Mouse (Mus musculus) hindbrain, embryonic 15.5 days (tissue): ENCODE results near the gene 1700034J05Rik. TPM values are rescaled to one million over a fixed set of nuclear protein-coding genes. Genes with fewer than 3 reads are reported as not detected.

Experiments used
- ATAC-seq: fragments of 200-750 bp; cut with Nextera tagmentation; 2 replicates; pipeline ENCODE4 v1.8.0; 2017; ENCODE audit warnings: low read depth, moderate number of reproducible peaks, moderate TSS enrichment; ENCODE audit not compliant: low FRiP score
- H3K27ac ChIP-seq: fragments of 300-500 bp; sonication (generic); replicated peaks from 2 replicates; pipeline ENCODE4 v1.5.1; 2015; ENCODE audit warnings: mild to moderate bottlenecking, inconsistent platforms
- H3K27me3 ChIP-seq: fragments of 300-500 bp; sonication (generic); 2 replicates; pipeline ENCODE4 v1.6.1; 2015; ENCODE audit warnings: control low read depth, inconsistent platforms
- H3K36me3 ChIP-seq: fragments of 300-500 bp; sonication (generic); 2 replicates; pipeline ENCODE4 v1.6.1; 2015; ENCODE audit warnings: control low read depth, inconsistent platforms
- H3K4me1 ChIP-seq: fragments of 300-500 bp; sonication (generic); replicated peaks from 2 replicates; pipeline ENCODE4 v1.6.1; 2015; ENCODE audit warnings: control low read depth, inconsistent platforms
- H3K4me2 ChIP-seq: fragments of 300-500 bp; sonication (generic); 2 replicates; pipeline ENCODE4 v1.6.1; 2015; ENCODE audit warnings: moderate library complexity, mild to moderate bottlenecking, inconsistent platforms
- H3K4me3 ChIP-seq: fragments of 300-500 bp; sonication (generic); 2 replicates; pipeline ENCODE4 v1.5.1; 2015; ENCODE audit warnings: mild to moderate bottlenecking, inconsistent platforms
- H3K9ac ChIP-seq: fragments of 300-500 bp; sonication (generic); 2 replicates; pipeline ENCODE4 v1.6.1; 2015; ENCODE audit warnings: inconsistent platforms
- H3K9me3 ChIP-seq: fragments of 300-500 bp; sonication (generic); 2 replicates; pipeline ENCODE4 v1.6.1; 2016; ENCODE audit warnings: control low read depth, inconsistent platforms
- WGBS: fragments of 180-500 bp; shearing (Covaris S2); methylation state at CpG from one replicate; pipeline ENCODE4 v1.1.7; 2015; 5-methylcytosine and 5-hydroxymethylcytosine counted together
- polyA plus RNA-seq: library from polyadenylated mRNA; unstranded; fragments of >200 nt; fragmentation: Nextera tagmentation; extraction: Ambion mirVana; gene quantifications from 2 replicates; pipeline ENCODE4 v1.2.1, GENCODE M21; 2015

Gene 1700034J05Rik
- polyA plus RNA-seq, 1 experiment from 2014 or later = 0.06 TPM

DNA sequence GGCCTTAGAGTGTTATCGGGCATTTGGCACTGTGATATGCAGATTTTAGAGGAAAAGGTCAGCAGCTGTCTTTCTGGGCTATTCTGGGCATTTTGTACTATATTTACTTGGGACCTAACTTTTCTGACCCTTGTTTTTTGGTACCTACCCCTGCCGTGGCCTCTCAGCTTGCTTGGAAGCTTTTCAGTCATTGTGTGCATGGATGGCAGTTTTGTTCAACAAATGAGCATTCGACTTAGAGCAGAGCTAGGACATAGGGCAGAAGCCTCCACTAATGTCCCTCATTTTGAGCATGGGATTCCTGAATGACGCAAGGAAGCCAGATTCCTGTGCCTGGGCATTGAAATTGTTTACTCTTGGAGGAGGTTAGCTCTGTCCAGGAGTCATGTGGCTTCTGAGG lies 9.4 kb downstream of the 1700034J05Rik start:
- Histone ChIP-seq H3K4me3 (no peak overlapping the region), H3K36me3 (no peaks in the 10 kb centered on the region), H3K9me3 (no peaks in the 10 kb centered on the region), H3K27me3 (no peaks in the 10 kb centered on the region), H3K27ac (no peak overlapping the region), H3K4me1 (peaks cover 2% of the 10 kb centered on the region; the same call in 1 of the 2 replicates), H3K4me2 (no peak overlapping the region), H3K9ac (no peak overlapping the region)
- ATAC-seq = no peak
- 48% methylated on average over 4 of the region's 4 CpGs for WGBS

DNA sequence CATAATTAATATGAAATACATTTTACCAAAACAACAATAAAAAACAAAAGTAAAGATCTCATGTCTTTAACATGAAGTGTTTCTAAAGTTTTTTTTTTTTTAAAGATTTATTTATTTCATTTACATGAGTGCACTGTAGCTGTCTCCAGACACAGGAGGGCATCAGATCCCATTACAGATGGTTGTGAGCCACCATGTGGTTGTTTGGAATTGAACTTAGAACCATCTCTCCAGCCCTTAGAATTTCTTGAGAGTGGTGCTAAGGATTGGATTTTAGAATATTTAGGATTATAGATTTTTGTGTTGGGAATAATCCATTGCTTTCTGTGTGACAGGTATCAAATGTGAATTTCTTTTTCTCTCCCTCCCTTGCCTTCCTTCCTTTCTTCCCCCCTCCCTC lies 10.2 kb downstream of the 1700034J05Rik start:
- no peak for ATAC-seq
- H3K4me2 ChIP-seq = no peak overlapping the region
- H3K36me3 ChIP-seq = no peaks in the 10 kb centered on the region
- no peaks in the 10 kb centered on the region for H3K9me3 ChIP-seq
- H3K4me3 ChIP-seq = no peak overlapping the region
- H3K4me1 ChIP-seq = 0 out of 2 replicates have a peak, but pooled peaks cover 2% of the 10 kb centered on the region
- H3K9ac ChIP-seq = no peak overlapping the region
- no peaks in the 10 kb centered on the region for H3K27me3 ChIP-seq
- no peak overlapping the region for H3K27ac ChIP-seq

DNA sequence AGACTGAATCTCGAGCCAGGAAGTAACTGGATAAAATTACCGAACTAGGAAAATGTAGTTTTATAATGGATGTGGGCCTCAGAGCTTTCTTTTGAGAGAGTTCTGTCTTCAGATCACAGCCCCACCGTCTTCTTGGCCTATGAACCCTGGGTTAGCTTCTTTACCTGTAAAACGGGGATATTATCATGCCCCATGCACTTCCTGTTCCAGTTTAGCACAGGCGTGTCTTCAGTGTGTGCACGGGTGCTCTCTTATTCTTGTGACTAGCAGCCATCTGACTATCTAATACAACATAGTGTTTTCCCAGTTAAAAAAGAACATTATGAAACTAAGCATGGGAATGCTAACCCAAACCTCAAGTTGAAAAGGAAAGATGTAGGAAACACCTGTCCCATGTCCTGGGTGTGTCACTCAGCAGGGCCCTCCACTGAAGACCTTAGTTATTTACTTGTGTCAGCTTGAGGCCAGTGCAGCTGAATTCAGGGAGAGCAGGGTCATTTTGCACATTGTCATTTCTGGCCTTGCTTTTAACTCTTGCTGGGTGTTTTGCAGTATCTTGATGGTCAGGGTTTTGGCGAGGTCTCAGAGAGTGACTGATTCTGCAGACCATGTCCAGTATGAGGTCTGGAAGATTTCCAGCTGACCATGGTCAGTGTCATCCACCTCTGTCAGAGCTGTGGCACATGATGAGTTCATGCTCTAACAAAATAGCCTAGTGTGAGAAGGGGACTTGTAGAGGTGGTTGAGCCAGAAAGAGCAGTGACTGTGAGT lies 12.5 kb downstream of the 1700034J05Rik start:
- H3K27ac ChIP-seq = no peak overlapping the region
- no peak overlapping the region for H3K9ac ChIP-seq
- H3K4me1 ChIP-seq = 0 out of 2 replicates have a peak, but pooled peaks cover 2% of the 10 kb centered on the region
- whole genome bisulfite sequencing = 83% methylated on average over 7 of the region's 7 CpGs
- H3K4me2 ChIP-seq = no peak overlapping the region
- no peak for ATAC-seq
- H3K27me3 ChIP-seq = no peaks in the 10 kb centered on the region
- no peak overlapping the region for H3K4me3 ChIP-seq
- no peaks in the 10 kb centered on the region for H3K36me3 ChIP-seq
- no peaks in the 10 kb centered on the region for H3K9me3 ChIP-seq

DNA sequence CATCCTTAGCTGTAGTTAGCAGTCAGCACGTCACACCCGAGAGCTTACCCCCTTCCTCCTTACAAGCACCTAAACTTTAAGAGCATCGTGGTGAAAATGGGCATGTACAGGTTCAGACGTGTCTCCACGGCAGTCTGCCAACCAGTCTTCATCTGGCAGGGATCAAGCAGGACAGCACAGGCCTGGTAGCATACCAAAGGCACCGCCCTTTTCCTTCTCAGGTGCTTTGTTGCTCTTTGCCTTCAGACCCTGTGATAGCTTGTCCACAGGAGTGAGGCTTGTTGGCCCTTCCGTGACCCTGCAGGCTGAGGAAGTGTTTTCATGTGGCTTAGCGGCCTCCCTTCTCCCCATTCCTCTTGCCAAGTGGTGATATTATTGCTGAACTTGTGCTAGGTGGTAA lies 15.2 kb downstream of the 1700034J05Rik start:
- Histone ChIP-seq H3K27ac (no peak overlapping the region), H3K4me2 (no peak overlapping the region), H3K27me3 (no peaks in the 10 kb centered on the region), H3K4me1 (no peaks in the 10 kb centered on the region), H3K36me3 (no peaks in the 10 kb centered on the region), H3K4me3 (no peak overlapping the region), H3K9ac (no peak overlapping the region), H3K9me3 (no peaks in the 10 kb centered on the region)
- WGBS = 92% methylated on average over 8 of the region's 8 CpGs
- no peak for ATAC-seq

DNA sequence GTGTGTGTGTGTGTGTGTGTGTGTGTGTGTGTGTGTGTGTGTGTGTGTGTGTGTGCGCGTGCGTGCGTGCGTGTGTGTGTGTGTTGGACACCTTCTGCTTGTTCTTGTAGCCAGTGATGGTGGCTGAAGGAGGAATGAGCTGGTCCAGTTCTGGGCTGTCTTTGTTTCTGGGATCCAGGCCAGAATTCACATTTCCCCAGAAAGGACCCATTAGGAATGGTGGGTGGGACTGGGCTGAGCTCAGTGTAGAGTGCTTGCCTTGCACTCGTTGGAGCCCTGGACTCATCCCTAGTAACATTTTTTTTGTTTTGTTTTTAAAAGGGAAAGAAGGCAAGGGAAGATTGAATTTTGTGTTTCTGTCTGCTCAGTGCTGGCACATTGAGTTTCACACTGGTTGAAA lies 18.3 kb downstream of the 1700034J05Rik start:
- no peaks in the 10 kb centered on the region for H3K4me1 ChIP-seq
- no peak overlapping the region for H3K4me2 ChIP-seq
- 87% methylated on average over 6 of the region's 6 CpGs for WGBS
- no peak overlapping the region for H3K9ac ChIP-seq
- no peaks in the 10 kb centered on the region for H3K27me3 ChIP-seq
- ATAC-seq = no peak
- H3K27ac ChIP-seq = no peak overlapping the region
- no peak overlapping the region for H3K4me3 ChIP-seq
- H3K36me3 ChIP-seq = no peaks in the 10 kb centered on the region
- H3K9me3 ChIP-seq = no peaks in the 10 kb centered on the region

DNA sequence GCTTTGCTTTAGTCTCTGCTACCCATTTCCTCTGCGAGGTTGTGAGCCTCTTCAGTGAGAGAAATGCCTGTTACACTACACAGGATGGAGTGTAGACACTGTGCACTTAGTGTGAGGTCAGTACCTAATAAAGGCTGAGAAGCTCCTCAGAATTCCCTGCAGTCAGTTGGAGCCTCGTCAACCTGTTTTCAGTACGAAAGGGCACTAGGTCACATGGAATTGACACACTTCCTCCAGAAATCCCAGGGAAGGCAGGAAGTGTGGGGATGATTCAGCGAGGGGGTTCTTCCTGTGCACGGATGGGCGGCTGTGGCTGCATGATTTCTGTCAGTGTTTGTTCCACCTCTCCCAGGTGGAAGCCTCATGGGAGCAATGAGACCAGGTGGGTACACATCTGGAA lies 21.1 kb downstream of the 1700034J05Rik start:
- no peak for ATAC-seq
- H3K4me2 ChIP-seq = no peak overlapping the region
- no peaks in the 10 kb centered on the region for H3K9me3 ChIP-seq
- WGBS = 67% methylated on average over 6 of the region's 6 CpGs
- no peak overlapping the region for H3K27ac ChIP-seq
- H3K9ac ChIP-seq = no peak overlapping the region
- no peaks in the 10 kb centered on the region for H3K36me3 ChIP-seq
- H3K4me1 ChIP-seq = no peaks in the 10 kb centered on the region
- H3K27me3 ChIP-seq = no peaks in the 10 kb centered on the region
- H3K4me3 ChIP-seq = no peak overlapping the region

DNA sequence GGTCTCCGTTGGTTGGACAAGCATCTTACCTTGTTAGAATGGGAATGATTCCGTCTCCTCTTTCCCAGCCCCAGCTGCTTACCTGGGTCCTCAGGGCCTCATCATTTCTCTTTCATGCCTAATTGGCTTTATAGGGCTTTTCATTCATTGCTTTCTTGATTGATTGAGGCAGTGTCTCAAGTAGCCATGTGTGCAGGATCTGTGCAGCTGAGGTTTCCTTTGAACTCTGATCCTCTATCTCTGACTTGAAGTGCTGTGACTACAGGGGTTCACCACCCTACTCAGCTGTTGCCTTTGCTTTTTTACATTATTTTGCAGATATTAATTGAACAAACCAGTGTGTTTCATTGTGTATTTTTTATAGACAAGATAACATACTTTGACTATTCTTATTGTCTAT lies 25.2 kb downstream of the 1700034J05Rik start:
- no peak overlapping the region for H3K4me3 ChIP-seq
- H3K27me3 ChIP-seq = no peaks in the 10 kb centered on the region
- H3K9me3 ChIP-seq = no peaks in the 10 kb centered on the region
- H3K36me3 ChIP-seq = no peaks in the 10 kb centered on the region
- no peak overlapping the region for H3K9ac ChIP-seq
- ATAC-seq = no peak
- H3K27ac ChIP-seq = no peak overlapping the region
- no peaks in the 10 kb centered on the region for H3K4me1 ChIP-seq
- WGBS = 43% methylated on average over 2 of the region's 2 CpGs
- H3K4me2 ChIP-seq = no peak overlapping the region

DNA sequence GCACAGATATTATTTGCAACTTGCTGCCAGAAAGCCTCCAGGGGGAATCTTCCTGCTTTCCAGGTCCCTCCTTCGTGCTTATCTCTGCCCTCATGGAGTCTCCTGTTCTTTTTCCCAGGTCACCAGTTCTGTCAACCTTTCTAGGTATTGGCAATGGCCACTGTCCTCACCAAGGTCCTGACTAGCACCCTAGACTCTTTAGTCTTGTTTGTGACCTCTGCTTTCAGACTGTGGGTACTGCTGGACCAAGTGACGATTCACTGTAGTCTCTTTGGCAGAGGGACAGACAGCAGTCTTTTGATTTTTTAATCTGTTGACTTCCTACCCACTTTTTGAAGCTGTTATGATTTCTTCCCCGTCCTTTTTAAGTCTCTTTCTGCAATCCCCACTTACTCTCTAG lies 26.1 kb downstream of the 1700034J05Rik start:
- ATAC-seq = no peak
- H3K27ac ChIP-seq = no peak overlapping the region

DNA sequence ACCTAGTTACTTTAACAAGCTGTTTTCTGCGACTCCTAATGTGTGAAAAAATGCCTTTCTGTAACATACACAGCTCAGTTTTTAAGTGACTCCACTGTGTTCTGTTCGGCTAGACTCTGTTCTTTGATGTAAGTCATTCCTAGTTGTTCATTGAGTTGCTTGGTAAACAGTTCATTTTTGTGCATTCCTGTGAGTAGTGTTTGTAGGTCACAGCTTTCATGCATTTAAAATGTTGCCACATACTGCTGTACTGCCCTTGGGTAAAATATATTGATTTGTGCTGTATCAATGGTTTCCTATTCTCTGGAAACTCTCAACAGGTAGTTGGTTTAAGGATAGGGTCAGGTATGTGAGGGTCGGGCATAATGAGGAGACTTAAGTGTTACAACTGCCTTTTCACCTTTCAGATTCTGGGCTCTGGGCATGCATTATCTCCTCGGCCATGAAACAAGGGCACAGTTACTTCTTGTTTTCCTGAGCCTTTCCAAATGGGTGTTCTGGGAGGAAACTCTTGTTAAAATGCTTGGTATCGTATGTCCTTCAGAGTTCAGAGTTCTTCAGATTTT lies 27.7 kb downstream of the 1700034J05Rik start:
- no peak overlapping the region for H3K27ac ChIP-seq
- H3K4me3 ChIP-seq = no peak overlapping the region
- no peaks in the 10 kb centered on the region for H3K27me3 ChIP-seq
- H3K9me3 ChIP-seq = no peaks in the 10 kb centered on the region
- 86% methylated on average over 5 of the region's 5 CpGs for WGBS
- H3K4me2 ChIP-seq = no peak overlapping the region
- H3K36me3 ChIP-seq = no peaks in the 10 kb centered on the region
- ATAC-seq = no peak
- no peak overlapping the region for H3K9ac ChIP-seq
- no peaks in the 10 kb centered on the region for H3K4me1 ChIP-seq

More for the DNA sequence above, 26.1 kb downstream of the 1700034J05Rik start:
- H3K9ac ChIP-seq = no peak overlapping the region
- no peak overlapping the region for H3K4me3 ChIP-seq
- no peaks in the 10 kb centered on the region for H3K9me3 ChIP-seq
- H3K4me1 ChIP-seq = no peaks in the 10 kb centered on the region
- WGBS = 57% methylated on average over 3 of the region's 3 CpGs
- H3K27me3 ChIP-seq = no peaks in the 10 kb centered on the region
- no peaks in the 10 kb centered on the region for H3K36me3 ChIP-seq
- no peak overlapping the region for H3K4me2 ChIP-seq

DNA sequence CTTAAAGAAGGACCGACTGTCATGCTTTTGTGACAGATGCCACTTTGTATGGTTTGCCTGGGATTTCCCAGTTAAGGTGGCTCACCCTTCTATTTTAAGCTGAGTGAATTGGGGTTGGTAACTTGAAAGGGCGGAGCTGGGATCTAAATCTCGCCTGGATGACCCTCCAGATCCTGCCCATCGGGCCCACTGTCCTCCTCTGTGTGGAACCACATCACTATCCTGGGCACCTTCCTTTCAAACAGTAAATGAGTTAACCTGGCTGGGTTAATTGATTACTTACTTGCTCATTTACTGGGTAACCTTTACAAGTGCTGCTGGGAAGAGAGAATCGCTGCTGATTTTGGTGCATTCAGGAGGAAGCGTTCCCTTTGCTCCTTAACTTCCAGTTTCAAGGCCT lies 35.9 kb downstream of the 1700034J05Rik start:
- H3K27ac ChIP-seq = no peak overlapping the region
- no peak overlapping the region for H3K4me3 ChIP-seq
- ATAC-seq = no peak
- H3K4me1 ChIP-seq = peaks cover 4% of the 10 kb centered on the region; the same call in 1 of the 2 replicates
- 79% methylated on average over 6 of the region's 6 CpGs for WGBS
- H3K4me2 ChIP-seq = no peak overlapping the region
- no peaks in the 10 kb centered on the region for H3K36me3 ChIP-seq
- H3K9ac ChIP-seq = no peak overlapping the region
- no peaks in the 10 kb centered on the region for H3K27me3 ChIP-seq
- H3K9me3 ChIP-seq = no peaks in the 10 kb centered on the region

DNA sequence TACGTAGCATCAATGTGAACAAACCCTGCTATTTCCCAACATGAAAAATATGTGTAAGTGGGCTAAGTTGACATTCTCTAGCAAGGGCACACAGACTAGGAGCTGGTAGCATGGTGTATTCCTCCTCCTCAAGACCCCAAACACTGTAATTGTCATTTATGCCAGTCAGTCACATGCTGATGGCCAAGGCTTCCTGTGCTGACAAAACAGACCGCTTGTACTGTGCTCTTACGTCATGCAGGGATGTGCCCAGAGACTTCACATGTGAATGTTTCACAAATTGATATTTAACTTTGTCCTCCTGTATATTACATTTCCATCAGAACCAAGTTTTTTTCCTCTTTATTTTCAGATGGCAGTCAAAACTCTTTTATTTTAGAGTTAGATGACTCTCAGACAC lies 36.8 kb downstream of the 1700034J05Rik start:
- WGBS = 86% methylated on average over 3 of the region's 3 CpGs
- H3K4me1 ChIP-seq = peaks cover 8% of the 10 kb centered on the region

DNA sequence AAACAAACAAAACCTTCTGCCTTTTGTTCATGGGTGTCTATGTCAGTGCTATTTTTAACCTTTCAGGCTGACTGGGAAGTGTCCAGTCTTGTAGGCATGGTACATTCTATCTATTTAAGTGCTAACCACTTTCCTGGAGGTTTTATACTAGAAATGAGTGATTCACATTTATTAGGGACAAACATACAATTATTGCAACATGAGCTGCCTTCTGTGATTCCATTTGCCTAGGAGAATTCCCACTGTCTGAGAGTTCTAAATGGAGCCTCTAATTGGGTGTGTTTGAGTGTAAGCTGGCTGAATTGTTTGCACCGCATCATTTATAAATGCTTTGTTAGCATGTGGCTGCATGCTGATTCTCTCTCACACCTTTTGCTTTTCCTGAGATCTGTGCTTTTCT lies 38.4 kb downstream of the 1700034J05Rik start:
- H3K4me2 ChIP-seq = no peak overlapping the region
- H3K27me3 ChIP-seq = no peaks in the 10 kb centered on the region
- no peaks in the 10 kb centered on the region for H3K9me3 ChIP-seq
- H3K4me1 ChIP-seq = peaks cover 8% of the 10 kb centered on the region
- ATAC-seq = no peak
- WGBS = 66% methylated on average over 1 of the region's 1 CpGs
- H3K36me3 ChIP-seq = no peaks in the 10 kb centered on the region
- H3K4me3 ChIP-seq = no peak overlapping the region
- no peak overlapping the region for H3K9ac ChIP-seq
- H3K27ac ChIP-seq = no peak overlapping the region

More for the DNA sequence above, 36.8 kb downstream of the 1700034J05Rik start:
- H3K27me3 ChIP-seq = no peaks in the 10 kb centered on the region
- H3K36me3 ChIP-seq = no peaks in the 10 kb centered on the region
- no peak overlapping the region for H3K9ac ChIP-seq
- no peak for ATAC-seq
- H3K27ac ChIP-seq = no peak overlapping the region
- H3K9me3 ChIP-seq = no peaks in the 10 kb centered on the region
- H3K4me3 ChIP-seq = no peak overlapping the region
- no peak overlapping the region for H3K4me2 ChIP-seq
